Mouse (Mus musculus) kidney, adult 2 months (tissue): ENCODE results near the gene Ifnk.

Experiments
- CTCF ChIP-seq: fragments of 200-500 bp; conservative IDR thresholded peaks from 2 replicates; pipeline ENCODE4 v1.5.1; 2011; ENCODE audit warnings: low read depth, mild to moderate bottlenecking, control low read depth, low read length, moderate library complexity, mixed read lengths; ENCODE audit not compliant: insufficient read depth, insufficient read length
- POLR2A ChIP-seq: fragments of 200-500 bp; IDR thresholded peaks from one replicate; pipeline ENCODE4 v1.6.1; 2011; ENCODE audit warnings: low read depth, low read length, control low read depth

GRCm38 (mm10) chr4:35151756-35152155 lies at the start of gene Ifnk:
- no peak for TF ChIP-seq POLR2A
- TF ChIP-seq CTCF = no peak
